Mouse (Mus musculus) lung, adult 18-20 months (tissue): ENCODE data around the gene Rasl10b.

Experiments
- DNase-seq, 2 experiments: peaks; one replicate each; pipeline ENCODE4 v3.0.0; 2022; ENCODE audit warnings: mixed read lengths in 2 of 2

Rasl10b gene

DNA sequence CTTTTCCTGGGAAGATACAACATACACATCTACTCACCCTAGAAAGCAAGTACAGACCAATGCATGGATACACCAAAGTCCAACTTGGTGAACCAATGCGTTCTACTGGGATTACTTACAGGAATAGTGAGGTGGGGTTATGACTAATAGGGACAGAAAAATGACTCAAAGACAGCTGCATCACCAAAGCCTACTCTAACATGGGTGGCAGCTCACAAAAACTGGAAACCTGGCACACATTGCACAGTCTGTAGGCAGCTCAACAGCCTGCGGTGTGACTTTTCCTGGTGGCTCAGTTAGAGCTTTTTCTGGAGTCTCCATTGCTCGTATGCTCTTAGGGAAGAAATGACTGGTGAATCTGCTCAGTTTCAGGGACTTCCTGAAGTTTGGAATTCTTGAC, 59.8 kb downstream of the Rasl10b start:
- no peak for DNase-seq
